Mouse (Mus musculus) lung, postnatal 0 days (tissue): ENCODE measurements around the gene Kcnq1. TPM values are rescaled to one million over a fixed set of nuclear protein-coding genes. Genes with fewer than 3 reads are reported as not detected.

Experiments
- ATAC-seq: fragments of 200-750 bp; cut with Nextera tagmentation; 2 replicates; pipeline ENCODE4 v1.8.0; 2017; ENCODE audit warnings: moderate library complexity
- DNase-seq: peaks from one replicate; pipeline ENCODE4 v3.0.0-alpha.2; 2016; ENCODE audit warnings: low spot score
- H3K27ac ChIP-seq: fragments of 300-500 bp; sonication (generic); 2 replicates; pipeline ENCODE4 v1.5.1; 2014; ENCODE audit warnings: antibody characterized with exemption, mild to moderate bottlenecking, low read length, mixed read lengths
- H3K27me3 ChIP-seq: fragments of 300-500 bp; sonication (generic); replicated peaks from 2 replicates; pipeline ENCODE4 v1.6.1; 2014; ENCODE audit warnings: low read length, mixed read lengths; ENCODE audit not compliant: insufficient read depth
- H3K36me3 ChIP-seq: fragments of 300-500 bp; sonication (generic); 2 replicates; pipeline ENCODE4 v1.6.1; 2014; ENCODE audit warnings: low read length, mixed read lengths; ENCODE audit not compliant: insufficient read depth
- H3K4me1 ChIP-seq: fragments of 300-500 bp; sonication (generic); 2 replicates; pipeline ENCODE4 v1.6.1; 2014; ENCODE audit warnings: antibody characterized with exemption, low read depth, low read length, mixed read lengths; ENCODE audit not compliant: insufficient read depth
- H3K4me2 ChIP-seq: fragments of 300-500 bp; sonication (generic); replicated peaks from 2 replicates; pipeline ENCODE4 v1.6.1; 2014; ENCODE audit warnings: low read depth, mild to moderate bottlenecking, low read length, moderate library complexity, mixed read lengths
- H3K4me3 ChIP-seq: fragments of 300-500 bp; sonication (generic); 2 replicates; pipeline ENCODE4 v1.5.1; 2014; ENCODE audit warnings: low read depth, low read length
- H3K9ac ChIP-seq: fragments of 300-500 bp; sonication (generic); replicated peaks from 2 replicates; pipeline ENCODE4 v1.6.1; 2014; ENCODE audit warnings: low read depth, mild to moderate bottlenecking
- H3K9me3 ChIP-seq: fragments of 300-500 bp; sonication (generic); 2 replicates; pipeline ENCODE4 v1.6.1; 2016; ENCODE audit warnings: low read length, mixed read lengths
- CTCF ChIP-seq: IDR thresholded peaks from 2 replicates; pipeline ENCODE4 v1.5.1; 2016; ENCODE audit warnings: antibody characterized with exemption, mild to moderate bottlenecking
- EP300 ChIP-seq: IDR thresholded peaks from 2 replicates; pipeline ENCODE4 v1.6.1; 2016; ENCODE audit warnings: antibody characterized with exemption, mild to moderate bottlenecking, control low read depth
- WGBS: fragments of 180-500 bp; shearing (Covaris S2); extraction: QIAGEN DNeasy Blood & Tissue Kit; methylation state at CpG from one replicate; pipeline ENCODE4 v1.1.7; 2014; 5-methylcytosine and 5-hydroxymethylcytosine counted together
- polyA plus RNA-seq: library from polyadenylated mRNA; unstranded; fragments of >200 nt; fragmentation: Nextera tagmentation; extraction: Ambion mirVana; gene quantifications from 2 replicates; pipeline ENCODE4 v1.2.1, GENCODE M21; 2015

Kcnq1 gene
- polyA plus RNA-seq, 1 experiment from 2014 or later, result 11.8 TPM

GRCm38 (mm10) chr7:143109696-143110095, 3.5 kb downstream of the Kcnq1 start:
- no peak overlapping the region for H3K9ac ChIP-seq
- DNase-seq (no peak), ATAC-seq (no peak)
- H3K36me3 ChIP-seq, result no peaks in the 10 kb centered on the region
- TF ChIP-seq CTCF, result no peak
- TF ChIP-seq EP300, result no peak
- H3K9me3 ChIP-seq, result no peaks in the 10 kb centered on the region
- WGBS, result 30% methylated on average over 3 of the region's 3 CpGs
- peak overlapping the region; percentile 28; the same call in 1 of the 2 replicates for H3K4me2 ChIP-seq
- peak overlapping the region; percentile 77; the same call in 1 of the 2 replicates for H3K27ac ChIP-seq
- peaks cover 29% of the 10 kb centered on the region; the same call in 1 of the 2 replicates for H3K4me1 ChIP-seq
- H3K27me3 ChIP-seq, result peaks cover 10% of the 10 kb centered on the region
- no peak overlapping the region for H3K4me3 ChIP-seq

DNA sequence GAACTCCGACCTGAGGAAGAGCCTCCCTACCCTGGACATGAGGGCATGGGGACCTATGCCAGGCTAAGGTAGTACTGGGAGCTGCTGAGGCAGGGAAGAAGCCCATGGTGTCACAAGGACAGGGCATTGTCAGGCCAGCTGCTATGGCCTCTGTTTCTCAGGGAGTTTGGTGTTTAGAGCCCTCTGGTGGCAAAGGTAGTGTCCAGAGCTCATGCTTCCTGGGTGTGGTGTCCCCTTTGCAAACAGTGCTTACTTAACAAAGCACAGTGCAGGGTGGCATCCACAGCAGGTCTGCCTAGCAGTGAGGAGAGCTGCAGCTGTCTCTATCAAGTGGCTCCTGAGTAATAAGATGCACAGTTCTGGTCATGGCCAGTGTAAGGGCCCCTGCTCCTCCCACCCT, 4.6 kb downstream of the Kcnq1 start:
- Histone ChIP-seq H3K4me1 (peaks cover 29% of the 10 kb centered on the region; the same call in 1 of the 2 replicates), H3K9ac (no peak overlapping the region), H3K27me3 (peaks cover 10% of the 10 kb centered on the region), H3K36me3 (no peaks in the 10 kb centered on the region), H3K9me3 (no peaks in the 10 kb centered on the region), H3K4me3 (no peak overlapping the region), H3K27ac (peak overlapping the region; percentile 9; the same call in 1 of the 2 replicates), H3K4me2 (no peak overlapping the region)
- TF ChIP-seq CTCF, result peak; percentile 69
- TF ChIP-seq EP300, result no peak
- DNase-seq (peak; percentile 42), ATAC-seq (0 out of 2 replicates have a peak, but pooled peaks have one; percentile 14)
- 58% methylated on average over 1 of the region's 1 CpGs for WGBS

DNA sequence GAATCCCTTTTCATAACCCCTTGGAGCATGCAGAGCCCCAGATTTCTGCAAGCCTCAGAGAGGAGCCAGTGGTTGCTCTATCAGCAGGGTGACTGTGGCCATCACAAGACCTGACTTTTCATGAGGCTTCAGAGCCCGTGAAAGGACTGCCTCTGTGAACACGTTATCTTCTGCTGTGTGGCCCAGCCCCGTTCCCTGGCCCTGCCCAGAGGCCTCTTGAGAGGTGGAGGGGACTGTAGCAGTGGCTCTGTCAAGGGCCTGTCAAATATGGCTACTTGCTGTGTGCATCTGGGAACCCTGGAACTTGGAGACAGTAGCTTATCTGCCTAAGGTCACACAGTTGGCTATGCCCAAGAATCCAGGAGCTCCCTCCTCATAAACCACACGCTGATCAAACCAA, 5.6 kb downstream of the Kcnq1 start:
- Histone ChIP-seq H3K9ac (no peak overlapping the region), H3K27ac (no peak overlapping the region)
- 47% methylated on average over 4 of the region's 4 CpGs for WGBS

GRCm38 (mm10) chr7:143112395-143112794, 6.2 kb downstream of the Kcnq1 start:
- Histone ChIP-seq H3K9ac (no peak overlapping the region), H3K4me2 (no peak overlapping the region), H3K27ac (no peak overlapping the region)

More for the DNA sequence above, 5.6 kb downstream of the Kcnq1 start:
- no peak for ATAC-seq
- no peak for TF ChIP-seq EP300
- Histone ChIP-seq H3K9me3 (no peaks in the 10 kb centered on the region), H3K4me3 (no peak overlapping the region), H3K4me2 (no peak overlapping the region), H3K36me3 (no peaks in the 10 kb centered on the region), H3K27me3 (peaks cover 8% of the 10 kb centered on the region), H3K4me1 (peaks cover 29% of the 10 kb centered on the region; the same call in 1 of the 2 replicates)
- DNase-seq, result no peak

DNA sequence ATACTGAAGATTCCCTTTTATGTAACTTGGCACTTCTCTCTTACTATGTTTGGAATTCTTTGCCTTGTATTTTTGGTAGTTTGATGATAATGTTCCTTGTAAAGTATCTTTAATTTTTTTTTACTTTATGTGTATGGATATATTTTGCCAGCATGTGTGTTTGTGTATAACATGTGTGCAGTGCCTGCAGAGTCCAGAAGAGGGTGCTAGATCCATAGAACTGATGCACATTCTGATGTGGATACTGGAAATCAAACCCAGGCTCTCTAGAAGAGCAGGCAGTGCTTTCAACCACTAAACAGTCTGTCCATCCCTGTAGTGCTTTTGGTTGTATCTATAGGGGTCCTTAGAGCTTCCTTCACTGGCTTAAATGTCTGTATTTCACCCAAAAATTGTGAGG, 8.6 kb downstream of the Kcnq1 start:
- no peak for DNase-seq
- TF ChIP-seq EP300, result no peak
- peak; percentile 25 for TF ChIP-seq CTCF
- Histone ChIP-seq H3K9ac (no peak overlapping the region), H3K4me1 (peaks cover 8% of the 10 kb centered on the region; the same call in 1 of the 2 replicates), H3K27ac (no peak overlapping the region), H3K36me3 (no peaks in the 10 kb centered on the region), H3K4me3 (no peak overlapping the region), H3K9me3 (no peaks in the 10 kb centered on the region), H3K27me3 (no peaks in the 10 kb centered on the region), H3K4me2 (no peak overlapping the region)
- no peak for ATAC-seq

More at GRCm38 (mm10) chr7:143112395-143112794, 6.2 kb downstream of the Kcnq1 start:
- H3K9me3 ChIP-seq, result no peaks in the 10 kb centered on the region
- TF ChIP-seq CTCF, result no peak
- no peak for TF ChIP-seq EP300
- peaks cover 27% of the 10 kb centered on the region; the same call in 1 of the 2 replicates for H3K4me1 ChIP-seq
- H3K27me3 ChIP-seq, result peaks cover 3% of the 10 kb centered on the region; the same call in 1 of the 2 replicates
- no peak for ATAC-seq
- H3K36me3 ChIP-seq, result no peaks in the 10 kb centered on the region
- no peak overlapping the region for H3K4me3 ChIP-seq
- DNase-seq, result no peak
- 5% methylated on average over 1 of the region's 1 CpGs for WGBS

- Histone ChIP-seq H3K9me3 (no peaks in the 10 kb centered on the region), H3K4me1 (peaks cover 14% of the 10 kb centered on the region), H3K9ac (no peak overlapping the region), H3K27ac (no peak overlapping the region), H3K36me3 (no peaks in the 10 kb centered on the region), H3K4me3 (no peak overlapping the region), H3K4me2 (no peak overlapping the region), H3K27me3 (no peaks in the 10 kb centered on the region)
- DNase-seq, result no peak
- ATAC-seq, result no peak
- 74% methylated on average over 5 of the region's 5 CpGs for WGBS
- TF ChIP-seq EP300, result no peak
- TF ChIP-seq CTCF, result no peak
Observed at GRCm38 (mm10) chr7:143116521-143116920, 10.4 kb downstream of the Kcnq1 start.

GRCm38 (mm10) chr7:143119407-143119806, 13.2 kb downstream of the Kcnq1 start:
- peak; percentile 69 for DNase-seq
- Histone ChIP-seq H3K9ac (no peak overlapping the region), H3K36me3 (no peaks in the 10 kb centered on the region), H3K9me3 (no peaks in the 10 kb centered on the region), H3K4me1 (peaks cover 23% of the 10 kb centered on the region), H3K4me3 (no peak overlapping the region), H3K4me2 (no peak overlapping the region), H3K27me3 (no peaks in the 10 kb centered on the region), H3K27ac (peak overlapping the region; percentile 66)
- WGBS, result 6% methylated on average over 1 of the region's 1 CpGs
- TF ChIP-seq EP300 (no peak), CTCF (no peak)
- ATAC-seq, result peak; percentile 44
